Mouse (Mus musculus): ENCODE data around the gene Rbbp8nl. TPM values are rescaled to one million over a fixed set of nuclear protein-coding genes. Genes with fewer than 3 reads are reported as not detected.

Gene Rbbp8nl
- total RNA-seq (2023): not detected

GRCm38 (mm10) chr2:180289440-180290108 is at the start of gene Rbbp8nl:
Rbbp8nl (minus strand) TSS chr2:180289879.

GRCm38 (mm10) chr2:180334551-180334986 is 44.9 kb upstream of the Rbbp8nl start, which contains the start of gene Gata5:
Gata5 (minus strand) TSS chr2:180334699.

GRCm38 (mm10) chr2:180273394-180274244 is 16.1 kb downstream of the Rbbp8nl start, which contains the start of gene Cables2:
Cables2 (minus strand) TSS chr2:180273496.

GRCm38 (mm10) chr2:180257001-180257521 is 32.6 kb downstream of the Rbbp8nl start, which contains the start of gene Rps21:
Rps21 (plus strand) TSS chr2:180257377.

Other genes with a start within 250 kb of the Rbbp8nl start
- 100 to 1,000 TPM; 165 to 168 TPM for gene Psma7, start 247.4 kb downstream of the Rbbp8nl start, total RNA-seq (2023)
- 1 to 10 TPM; 7.1 to 7.6 TPM for gene Ss18l1, start 247.4 kb downstream of the Rbbp8nl start, total RNA-seq (2023)
- 10 to 100 TPM; 22.1 to 28.7 TPM for gene Mtg2, start 219.3 kb downstream of the Rbbp8nl start, total RNA-seq (2023)
- gene Hrh3, start 185.4 kb downstream of the Rbbp8nl start, total RNA-seq (2023): not detected
- 10 to 100 TPM; 27.1 to 30.8 TPM for gene Osbpl2, start 170.6 kb downstream of the Rbbp8nl start, total RNA-seq (2023)
- 100 to 1,000 TPM; 123 to 127 TPM for gene Adrm1, start 118.4 kb downstream of the Rbbp8nl start, total RNA-seq (2023)
- gene Lama5, start 64.0 kb downstream of the Rbbp8nl start, total RNA-seq (2023): under 1 TPM; 0.09 to 0.12 TPM
- 1,000 to 10,000 TPM; 2,687 to 2,790 TPM for gene Rps21, start 32.5 kb downstream of the Rbbp8nl start, total RNA-seq (2023)
- gene Cables2, start 16.4 kb downstream of the Rbbp8nl start, total RNA-seq (2023): 10 to 100 TPM; 35.0 to 41.0 TPM
- gene Gata5, start 44.8 kb upstream of the Rbbp8nl start, total RNA-seq (2023): not detected
- 1 to 10 TPM; 3.2 to 3.6 TPM for gene Slco4a1, start 166.4 kb upstream of the Rbbp8nl start, total RNA-seq (2023)
- gene Ntsr1, start 210.1 kb upstream of the Rbbp8nl start, total RNA-seq (2023): not detected

All from T-cell, adult 66 days (primary cell).